Mouse (Mus musculus): ENCODE data around the gene Scamp4.
A peak's percentile ranks its signal among the peaks of the same experiment; 100 is the strongest.
"Not testable (repeated sequence)": the region's sequence is repeated elsewhere in the genome, so short reads cannot be mapped to it uniquely, and the experiment has no call there.

Gene Scamp4

DNA sequence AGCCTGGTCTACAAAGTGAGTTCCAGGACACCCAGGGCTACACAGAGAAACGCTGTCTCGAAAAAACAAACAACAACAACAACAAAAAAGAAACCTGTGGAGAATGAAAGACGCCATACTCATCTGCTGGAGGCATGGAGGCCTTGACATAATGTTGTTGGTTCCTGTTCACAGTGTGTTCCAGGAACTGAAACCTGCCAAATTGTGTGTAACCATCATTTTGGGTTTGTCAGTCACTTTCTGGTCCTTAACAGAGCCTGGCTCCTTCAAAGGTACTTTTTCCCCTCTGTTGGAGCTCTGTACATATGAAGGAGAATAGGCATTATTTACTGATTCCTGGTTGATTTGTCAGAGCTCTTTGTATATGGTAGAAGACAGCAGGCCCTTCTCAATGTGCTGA lies 9.2 kb downstream of the Scamp4 start:
- DNase-seq: no peak

DNA sequence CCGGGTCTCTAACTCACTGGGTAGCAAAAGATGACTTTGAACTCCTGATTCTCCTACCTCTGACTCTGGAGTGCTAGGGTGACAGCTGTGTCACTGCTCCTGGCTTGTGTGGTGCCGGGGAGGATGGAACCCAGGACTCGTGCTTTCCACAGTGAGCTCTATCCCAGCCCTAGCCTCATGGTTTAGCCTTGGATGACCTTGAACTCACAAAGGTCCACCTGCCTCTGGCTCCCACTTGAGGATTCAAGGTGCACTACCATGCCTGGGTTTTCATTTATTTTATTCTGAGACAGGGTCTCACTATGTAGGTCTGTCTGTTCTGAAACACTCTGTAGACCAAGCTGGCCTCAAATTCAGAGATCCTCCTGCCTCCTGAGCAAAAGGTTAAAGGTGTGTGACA lies 11.1 kb downstream of the Scamp4 start:
- no peak for DNase-seq

DNA sequence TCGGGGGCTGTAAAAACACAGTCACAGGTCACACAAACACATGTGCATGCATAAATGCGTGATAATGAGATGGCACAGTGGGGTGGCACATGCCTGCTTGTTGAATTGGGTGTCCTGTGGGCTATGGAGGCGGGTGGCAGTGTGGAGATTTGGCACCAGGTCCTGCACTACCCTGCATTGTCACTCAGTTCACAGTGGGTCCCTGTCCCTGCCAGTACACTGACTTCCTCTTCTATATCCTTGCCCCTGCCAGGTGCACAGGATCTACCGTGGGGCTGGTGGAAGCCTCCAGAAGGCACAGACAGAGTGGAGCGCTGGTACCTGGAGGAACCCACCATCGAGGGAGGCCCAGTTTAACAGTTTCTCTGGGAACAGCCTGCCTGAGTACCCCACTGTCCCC lies 11.7 kb downstream of the Scamp4 start:
- no peak for DNase-seq

DNA sequence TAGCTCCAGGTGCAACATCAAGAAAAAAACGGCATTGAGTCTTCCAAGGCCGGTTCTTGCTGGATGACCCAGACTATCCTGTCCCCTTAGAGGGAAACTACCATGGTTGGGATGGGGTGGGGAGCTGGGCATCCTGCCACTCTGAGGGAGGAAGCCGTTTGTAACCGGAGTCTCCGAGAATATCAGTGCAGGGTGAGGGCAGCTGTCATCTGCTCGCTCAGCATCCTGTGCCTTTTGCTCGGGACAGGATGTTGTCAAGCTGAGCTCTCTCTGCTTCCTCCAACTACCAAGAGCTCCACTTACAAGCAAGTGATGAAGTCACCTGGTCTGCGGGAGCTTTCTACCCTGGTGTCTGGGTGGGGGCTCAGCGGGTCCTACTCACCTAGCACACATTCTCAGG lies 15.5 kb downstream of the Scamp4 start:
- DNase-seq: no peak

DNA sequence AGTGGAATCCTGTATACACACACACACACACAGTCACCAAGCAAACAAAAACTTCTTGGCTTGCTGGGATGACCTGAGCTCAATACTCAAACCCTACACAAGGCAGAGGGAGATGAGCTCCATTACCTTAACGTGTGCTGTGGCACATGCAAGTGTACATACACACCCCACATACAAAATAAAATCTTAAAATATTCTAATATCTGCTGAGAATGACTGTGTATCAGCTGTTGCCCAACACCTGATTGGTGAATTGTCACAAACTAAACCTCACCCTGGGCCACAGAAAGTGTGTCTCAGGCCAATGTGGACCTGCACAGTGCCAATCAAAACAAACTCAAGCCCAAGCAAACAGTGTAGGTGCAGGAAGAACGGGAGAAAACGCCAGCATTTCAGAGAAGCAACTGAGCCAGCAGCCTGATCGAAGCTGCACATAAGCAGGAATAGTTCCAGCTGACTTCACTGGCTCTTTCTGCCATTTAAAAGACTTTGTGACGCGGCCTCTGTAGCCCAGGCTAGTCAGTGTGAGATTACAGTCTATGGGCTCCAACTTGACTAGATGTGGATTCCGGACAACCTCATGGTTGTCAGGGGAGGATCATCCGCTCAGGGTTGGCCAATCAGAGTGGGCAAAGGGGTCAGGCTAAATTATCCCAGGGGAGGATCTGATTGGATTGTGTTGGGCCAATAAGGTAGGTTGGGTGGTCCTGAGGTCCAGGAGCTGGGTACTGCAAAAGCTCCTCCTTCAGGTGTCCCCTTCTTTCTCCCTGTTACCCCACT lies 17.0 kb downstream of the Scamp4 start:
- no peak for DNase-seq

DNA sequence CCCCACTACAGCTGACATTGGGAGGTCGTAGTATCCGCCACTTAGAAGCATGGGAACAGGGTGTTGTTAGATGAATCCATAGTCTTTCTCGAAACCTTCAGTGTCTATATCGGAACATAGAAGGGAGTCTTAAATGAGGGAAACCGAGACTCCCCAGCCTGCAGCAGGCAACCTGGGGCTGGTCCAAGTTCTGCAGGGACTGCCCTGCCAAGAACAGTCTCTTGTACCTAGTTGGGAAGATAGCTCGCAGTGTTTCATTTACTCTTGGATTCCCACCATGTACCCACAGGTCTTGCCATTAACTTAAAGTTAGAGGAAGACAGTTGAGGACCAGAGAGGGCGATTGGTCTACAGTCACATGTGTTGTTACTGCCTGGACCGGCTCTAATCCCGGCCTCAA lies 17.7 kb downstream of the Scamp4 start:
- DNase-seq: no peak

DNA sequence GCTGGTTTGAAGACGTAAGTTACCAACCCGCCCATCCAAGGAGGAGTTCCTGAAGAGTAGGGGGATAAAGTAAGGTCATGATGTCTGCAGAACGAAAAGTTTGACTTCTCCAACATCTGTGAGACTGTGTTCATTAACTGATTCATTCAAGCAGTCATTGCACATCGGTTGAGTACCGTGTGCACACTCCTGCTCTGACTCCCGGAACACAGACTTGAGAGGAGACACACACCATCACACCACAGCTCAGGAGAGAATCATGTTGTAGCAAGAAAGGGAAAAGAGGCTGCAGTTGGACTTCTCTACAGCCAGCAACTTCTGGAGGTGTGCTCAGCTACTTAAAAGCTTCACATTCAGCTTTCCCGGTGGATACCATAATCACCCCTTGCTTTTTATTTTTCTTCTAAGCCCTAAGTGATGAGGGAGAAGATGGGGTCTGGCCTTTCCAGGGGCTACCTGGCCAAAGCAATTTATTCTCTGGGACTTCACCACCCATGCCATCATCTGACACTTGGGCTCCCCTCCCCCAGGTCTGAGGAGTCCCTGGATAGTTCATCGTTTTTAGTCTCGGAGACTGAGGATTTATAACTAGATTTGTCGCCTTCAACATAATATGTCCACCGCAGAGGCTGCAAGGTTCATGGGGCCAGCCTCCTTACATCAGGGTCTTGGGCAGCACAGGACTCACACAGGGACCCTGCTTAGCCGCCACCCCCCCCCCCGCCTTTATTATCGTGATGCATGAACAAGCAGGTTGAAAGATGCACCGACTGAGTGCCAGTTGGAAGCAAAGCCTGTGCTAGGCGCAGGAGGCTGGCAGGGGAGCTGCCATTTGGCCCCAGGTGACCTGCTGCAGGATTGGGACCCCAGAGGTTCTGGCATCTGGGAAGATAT lies 18.4 kb downstream of the Scamp4 start:
- no peak for DNase-seq

DNA sequence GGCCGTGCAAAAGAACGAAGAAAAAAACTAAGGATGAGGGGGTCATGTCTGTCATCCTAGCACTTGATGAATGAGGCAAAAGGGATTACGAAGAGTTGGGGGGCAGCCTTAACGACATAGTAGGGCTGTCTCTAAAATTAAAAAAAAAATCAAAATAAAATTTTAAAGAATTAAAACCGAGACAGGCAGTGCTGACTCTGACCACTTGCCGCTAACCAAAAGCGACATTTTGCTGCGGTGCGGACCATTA lies 18.9 kb downstream of the Scamp4 start:
- no peak for DNase-seq

DNA sequence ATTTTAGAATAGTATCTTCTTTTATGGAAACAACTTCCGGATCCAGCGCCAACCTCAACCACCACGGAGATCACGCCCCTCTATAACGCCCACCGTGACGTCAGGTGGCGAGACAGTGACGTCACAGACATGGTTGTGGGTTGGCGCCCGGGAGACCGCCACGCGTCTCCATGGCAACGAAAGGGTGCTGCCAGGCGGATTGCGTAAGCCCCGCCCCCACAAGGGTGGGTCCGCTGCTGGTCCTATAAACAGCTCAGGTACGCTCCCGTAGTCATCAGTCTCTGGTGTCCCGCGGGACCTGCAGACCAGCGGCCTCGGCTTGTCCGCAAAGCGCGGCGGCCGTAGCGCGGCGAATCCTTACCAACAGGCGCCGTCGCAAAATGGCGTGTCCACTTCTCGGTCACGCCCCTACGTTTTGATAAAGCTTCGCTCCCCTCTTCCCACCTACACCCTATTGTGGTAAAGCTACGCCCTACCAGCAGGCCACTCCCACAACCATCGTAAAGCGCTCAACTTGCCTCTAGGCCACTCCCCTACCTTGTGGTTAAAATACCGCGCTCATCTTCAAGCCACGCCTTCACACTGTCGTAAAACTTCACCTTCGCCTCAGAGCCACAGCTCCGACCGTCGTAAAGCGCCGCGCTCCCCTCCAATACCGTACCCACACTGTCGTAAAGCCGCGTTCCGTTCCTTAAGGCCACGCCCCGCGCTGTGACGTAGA lies 19.4 kb downstream of the Scamp4 start:
- peak; percentile 100 for DNase-seq

DNA sequence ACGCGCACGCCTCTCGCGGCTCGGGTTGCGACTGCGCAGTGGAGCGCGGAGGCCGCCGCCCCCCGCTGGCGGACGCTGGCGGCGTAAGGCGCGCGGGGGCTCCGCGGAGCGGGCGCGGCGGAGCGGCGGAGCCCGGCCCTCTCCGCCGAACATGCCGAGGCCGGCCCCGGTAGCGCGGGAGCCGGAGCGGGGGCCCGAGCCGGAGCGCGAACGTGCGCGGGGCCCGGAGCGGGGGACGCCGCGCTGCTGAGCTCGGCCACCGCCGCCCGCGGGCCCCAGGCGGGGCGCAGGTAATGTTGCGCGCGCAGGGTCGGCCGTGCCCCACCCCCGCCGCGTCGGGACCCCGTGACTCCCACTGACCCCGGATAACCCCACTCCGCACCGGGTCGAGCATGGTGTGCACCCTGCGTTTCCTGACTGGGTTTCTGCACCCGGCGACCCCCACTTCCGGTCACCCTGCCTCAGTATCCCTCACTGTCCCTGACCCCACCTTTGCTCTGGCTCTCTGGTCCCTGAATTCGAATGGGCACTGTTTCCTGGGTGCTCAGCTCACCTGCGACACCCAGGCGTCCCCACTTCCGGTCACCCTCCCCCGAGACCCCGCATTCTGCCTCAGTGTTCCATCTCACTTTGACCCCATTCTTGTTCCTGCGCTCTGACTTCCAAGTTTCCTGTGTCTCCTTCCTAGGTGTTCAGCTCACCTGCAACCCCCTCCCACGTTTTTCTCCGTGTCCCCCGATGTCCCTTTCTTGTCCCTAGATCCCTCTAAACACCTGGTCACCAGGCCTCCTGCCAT lies 20.2 kb downstream of the Scamp4 start, which contains the start of gene Csnk1g2:
Gene Csnk1g2, plus strand, starts transcription at position 178 of the 796 bp plus-strand sequence.
- DNase-seq: peak; percentile 76

DNA sequence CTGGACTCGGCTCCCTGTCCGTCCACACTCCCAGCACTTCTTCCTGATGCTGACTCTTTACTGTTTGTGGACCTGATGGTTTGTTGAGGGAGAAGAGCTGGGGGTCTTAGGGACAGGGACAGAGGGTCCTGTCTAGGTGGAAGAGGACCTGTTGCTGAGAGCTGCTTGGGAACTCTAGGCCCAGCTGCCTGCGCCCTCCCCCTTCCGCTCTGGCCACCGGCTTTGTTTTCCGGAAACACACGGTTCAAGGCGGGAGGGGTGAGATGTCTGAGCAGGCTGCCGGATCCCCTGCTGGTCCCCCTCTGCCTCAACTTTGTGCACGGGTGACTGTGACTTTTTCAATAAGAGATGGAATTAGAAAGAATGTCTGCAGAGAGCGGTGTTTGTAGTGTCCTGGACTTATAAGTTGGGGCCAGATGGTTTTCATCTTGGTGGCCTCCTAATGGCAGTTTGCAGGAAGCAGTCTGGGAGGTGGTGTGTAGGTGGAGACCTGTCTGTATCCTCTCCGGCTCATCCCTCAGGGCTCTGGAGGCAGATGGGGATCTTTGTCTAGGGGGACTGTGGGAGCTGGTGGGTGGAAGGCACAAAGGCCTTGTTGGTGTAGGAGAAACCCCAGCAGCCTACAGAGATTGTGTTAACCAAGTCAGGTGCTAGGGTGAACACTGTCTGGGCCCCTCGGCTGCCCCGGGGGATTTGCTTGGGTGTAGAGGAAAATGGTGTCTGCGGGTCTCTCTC lies 21.0 kb downstream of the Scamp4 start:
- no peak for DNase-seq

DNA sequence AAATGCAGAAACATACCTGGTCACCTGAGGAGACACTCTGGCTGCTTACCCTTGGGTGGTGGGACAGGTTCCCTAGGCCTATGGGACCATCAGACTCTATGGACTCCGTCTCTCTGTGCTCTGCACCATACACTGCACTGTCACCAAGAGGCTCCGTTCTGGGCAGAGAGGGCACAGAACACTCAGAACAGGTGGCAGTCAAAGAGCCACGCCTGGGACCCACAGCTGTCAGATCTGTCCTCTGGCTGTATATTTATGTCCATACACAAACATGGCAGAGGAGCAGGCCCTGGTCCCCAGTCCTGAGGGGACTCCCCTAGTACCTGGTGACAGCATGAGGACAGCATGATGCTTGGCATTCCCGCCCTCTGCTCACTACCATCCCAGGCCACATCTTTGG lies 23.1 kb downstream of the Scamp4 start:
- DNase-seq: no peak

DNA sequence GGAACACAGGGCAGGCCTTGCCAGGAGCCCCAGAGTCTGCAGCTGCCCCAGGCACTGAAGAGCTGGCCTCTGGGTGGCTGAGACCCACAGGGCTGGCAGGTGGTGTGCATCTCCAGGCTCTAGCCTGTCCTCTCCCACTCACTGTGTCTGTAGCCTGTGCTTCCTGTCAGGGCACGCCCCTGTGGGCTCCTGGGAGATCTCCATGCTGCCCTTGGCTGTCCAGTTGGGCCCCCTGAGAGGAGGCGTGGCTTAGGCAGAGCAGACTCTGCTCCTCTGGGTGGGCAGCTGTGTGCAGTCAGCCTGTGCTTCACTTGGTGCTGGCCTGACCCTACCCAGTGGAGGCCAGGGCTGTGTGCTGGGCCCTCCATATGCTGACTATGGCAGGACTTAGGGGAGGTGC lies 25.0 kb downstream of the Scamp4 start:
- no peak for DNase-seq

DNA sequence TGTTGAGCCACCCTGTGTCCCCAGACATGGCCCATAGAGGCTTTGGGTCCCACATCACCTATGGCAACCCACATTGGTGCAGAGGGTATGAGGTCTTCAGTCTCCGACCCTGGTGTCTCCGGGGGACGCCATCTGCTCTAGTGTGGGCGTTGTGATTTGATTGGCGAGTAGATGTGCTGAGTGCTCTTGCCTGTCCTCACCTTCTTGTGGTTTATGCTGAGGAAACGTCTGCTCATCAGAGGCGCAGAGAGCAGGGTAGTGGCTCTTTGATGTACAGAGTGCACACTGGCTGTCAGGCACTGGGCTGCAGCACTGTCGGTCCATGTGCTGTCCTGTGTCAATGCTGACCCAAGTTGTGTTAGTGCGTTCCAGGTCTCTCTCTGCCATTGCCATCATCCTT lies 26.3 kb downstream of the Scamp4 start:
- DNase-seq: no peak

DNA sequence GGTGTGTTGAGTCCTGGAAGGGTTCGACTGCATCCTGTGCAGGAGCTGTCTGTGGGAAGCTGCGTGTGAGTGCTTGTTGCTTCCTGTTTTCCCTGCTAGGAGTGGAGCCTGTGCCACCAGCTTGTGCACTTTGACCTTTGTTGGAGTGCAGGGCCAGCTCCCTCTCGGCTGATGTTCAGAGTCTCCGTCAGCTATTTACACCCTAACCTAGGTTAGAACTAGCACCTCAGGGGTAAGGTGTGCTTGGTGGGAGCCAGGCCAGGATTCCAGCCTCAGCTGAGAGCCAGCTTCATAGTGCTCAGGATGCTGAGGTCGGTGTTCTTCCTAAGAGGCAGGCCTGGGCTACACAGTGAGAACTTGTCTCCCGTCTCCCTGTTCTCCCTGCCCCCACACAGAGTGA lies 32.7 kb downstream of the Scamp4 start:
- DNase-seq: no peak

DNA sequence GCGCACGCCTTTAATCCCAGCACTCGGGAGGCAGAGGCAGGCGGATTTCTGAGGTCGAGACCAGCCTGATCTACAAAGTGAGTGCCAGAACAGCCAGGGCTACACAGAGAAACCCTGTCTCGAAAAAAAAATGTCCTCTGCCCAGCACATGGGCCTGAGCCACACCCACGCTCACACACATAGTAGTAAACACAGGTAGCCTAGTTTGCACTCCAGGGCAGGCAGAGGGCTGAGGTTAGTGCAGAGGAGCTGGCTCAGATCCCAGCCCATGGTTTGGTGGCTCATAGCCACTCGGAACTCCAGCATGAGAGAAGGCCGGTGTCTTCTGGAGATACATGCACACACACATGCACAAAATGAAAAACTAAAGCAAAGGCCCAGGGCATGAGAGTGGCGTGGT lies 44.3 kb downstream of the Scamp4 start:
- no peak for DNase-seq

DNA sequence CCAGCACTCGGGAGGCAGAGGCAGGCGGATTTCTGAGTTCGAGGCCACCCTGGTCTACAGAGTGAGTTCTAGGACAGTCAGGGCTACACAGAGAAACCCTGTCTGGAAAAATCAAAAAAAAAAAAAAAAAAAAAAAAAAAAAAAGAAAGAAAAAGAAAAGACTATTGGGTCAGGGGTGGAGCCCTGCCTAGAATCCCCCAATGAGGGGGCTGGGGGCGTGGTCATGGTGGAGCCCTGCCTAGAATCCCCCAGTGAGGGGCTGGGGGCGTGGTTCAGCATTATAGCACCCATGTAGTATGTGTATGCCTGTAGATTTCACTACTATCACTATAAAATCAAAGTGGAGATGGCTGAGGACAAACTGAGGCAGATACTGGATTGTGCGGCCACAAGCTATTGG lies 47.2 kb downstream of the Scamp4 start:
- DNase-seq: not testable (repeated sequence)

DNA sequence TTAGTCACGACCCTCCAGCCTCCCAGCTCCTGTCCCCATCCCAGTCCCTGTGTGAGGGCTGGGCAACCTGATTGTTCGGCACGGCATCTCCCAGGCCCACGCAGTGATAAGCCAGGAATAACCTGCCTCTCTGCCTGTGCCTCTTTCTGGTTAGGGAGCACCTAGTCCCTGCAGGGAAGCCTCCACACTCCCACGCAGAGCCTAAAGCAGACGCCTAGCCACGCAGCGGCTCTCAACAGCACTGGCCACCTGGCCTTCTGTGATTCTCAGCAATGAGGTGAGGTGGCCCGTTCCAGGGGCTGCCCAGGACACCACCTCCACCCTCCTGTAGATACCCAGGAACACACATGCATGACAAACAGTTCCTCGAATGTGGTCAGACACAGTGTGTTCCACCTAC lies 47.7 kb downstream of the Scamp4 start:
- no peak for DNase-seq

DNA sequence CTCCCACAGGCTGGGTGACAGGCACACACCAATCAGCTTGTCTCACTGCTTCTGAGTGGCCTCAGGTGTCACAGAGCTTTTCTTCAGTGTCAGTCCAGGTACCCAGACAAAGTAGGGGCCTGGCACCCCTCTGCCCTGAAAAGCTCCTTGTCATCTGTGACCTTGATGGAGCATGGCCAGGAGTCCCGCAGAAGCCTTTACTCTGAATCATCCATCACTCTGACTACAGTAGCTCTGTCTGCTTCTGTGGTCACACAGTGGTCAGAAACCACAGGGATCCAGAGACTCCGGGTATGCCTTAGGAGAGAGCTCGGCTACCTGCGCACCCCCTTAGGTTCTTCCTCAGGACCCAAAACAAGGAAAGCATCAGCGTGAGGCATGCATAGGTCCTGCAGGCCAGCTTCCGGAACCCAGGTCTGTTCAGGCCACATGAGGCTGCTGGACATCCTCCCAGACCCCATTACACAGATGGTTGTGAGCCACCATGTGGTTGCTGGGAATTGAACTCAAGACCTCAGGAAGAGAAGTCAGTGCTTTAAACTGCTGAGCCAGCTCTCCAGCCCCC lies 50.6 kb downstream of the Scamp4 start:
- no peak for DNase-seq

DNA sequence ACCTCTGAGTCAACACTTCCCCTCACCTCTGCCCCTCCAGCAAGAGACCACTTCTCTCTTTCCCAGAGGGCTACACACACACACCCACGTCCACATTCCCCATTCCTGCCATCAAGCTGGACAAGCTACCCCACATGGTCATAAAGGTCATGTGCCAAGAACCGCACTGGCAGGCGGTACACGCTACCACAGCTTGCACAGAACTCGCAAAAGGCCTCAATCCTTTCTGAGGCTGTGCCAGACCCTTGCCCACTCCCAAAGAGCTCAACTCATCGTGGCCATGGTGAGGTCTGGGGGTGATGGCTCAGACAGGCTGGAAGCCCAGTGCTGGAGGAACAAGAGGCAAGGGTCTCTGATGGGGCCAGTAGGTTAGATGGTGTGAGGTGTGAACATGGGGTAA lies 52.2 kb downstream of the Scamp4 start:
- DNase-seq: peak; percentile 43

DNA sequence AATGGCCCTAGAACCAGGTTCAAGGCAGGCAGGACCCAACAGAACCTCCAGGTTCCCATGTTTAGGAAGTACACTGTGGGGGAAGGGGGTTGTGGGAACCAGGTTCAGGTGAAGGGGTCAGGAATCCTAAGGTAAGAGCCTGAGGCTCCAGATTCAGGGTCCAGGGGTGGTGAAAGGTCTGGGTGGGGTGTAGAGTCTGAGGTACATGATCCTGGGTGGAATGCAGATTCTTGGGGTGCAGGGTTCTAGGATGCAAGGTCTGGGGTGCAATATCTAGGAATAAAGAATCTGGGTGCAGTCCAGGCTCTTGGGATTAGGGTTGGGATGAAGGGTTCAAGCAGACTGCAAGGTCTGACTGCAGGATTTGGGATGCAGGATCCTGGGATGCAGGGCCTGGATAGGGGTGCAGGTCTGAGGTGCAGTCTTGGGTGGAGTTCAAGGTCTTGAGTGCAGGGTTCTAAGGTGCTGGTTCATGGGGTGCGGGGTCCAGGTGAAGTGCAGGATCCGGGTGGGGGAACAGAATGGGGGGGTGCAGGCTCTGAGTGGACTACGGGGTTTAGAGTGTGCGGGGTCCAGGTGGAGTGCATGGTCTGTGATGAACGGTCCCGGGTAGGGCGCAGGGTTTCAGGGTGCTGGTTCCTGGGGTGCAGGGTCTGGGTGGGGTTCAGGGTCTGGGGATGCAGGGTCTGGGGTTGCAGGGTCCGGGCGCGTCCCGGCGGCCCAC lies 52.9 kb downstream of the Scamp4 start:
- DNase-seq: no peak

Data from cerebellum, adult 11 months (tissue).